Mouse (Mus musculus) thymus, postnatal 4 days (tissue): ENCODE measurements at regions not wholly inside any gene's neighbourhood (a gene's known extent, or its start where the extent isn't known, plus 50 kb on each side); places are given as distances from the start of the nearest gene placed in this dataset.

Source experiments
- DNase-seq: peaks from one replicate; pipeline ENCODE4 v3.0.0; 2021

GRCm38 (mm10) chr9:61187713-61188399 lies 184.3 kb upstream of the Tle3 start:
- no peak for DNase-seq

GRCm38 (mm10) chr9:61189295-61189694 lies 182.9 kb upstream of the Tle3 start:
- DNase-seq, result no peak

- no peak for DNase-seq
Observed at GRCm38 (mm10) chr9:61199077-61199753, 173.0 kb upstream of the Tle3 start.

- no peak for DNase-seq
Observed at GRCm38 (mm10) chr9:61199891-61200290, 172.3 kb upstream of the Tle3 start.

GRCm38 (mm10) chr9:61200295-61200955 lies 171.7 kb upstream of the Tle3 start:
- DNase-seq, result no peak

GRCm38 (mm10) chr9:61205049-61205448 lies 167.1 kb upstream of the Tle3 start:
- no peak for DNase-seq

GRCm38 (mm10) chr9:61206725-61207365 lies 165.3 kb upstream of the Tle3 start:
- no peak for DNase-seq

- DNase-seq, result no peak
Observed at GRCm38 (mm10) chr9:61207423-61208150, 164.6 kb upstream of the Tle3 start.

GRCm38 (mm10) chr9:61211627-61212026 lies 160.5 kb upstream of the Tle3 start:
- no peak for DNase-seq

GRCm38 (mm10) chr9:61214943-61215342 lies 157.2 kb upstream of the Tle3 start:
- peak; percentile 44 for DNase-seq

GRCm38 (mm10) chr9:61216012-61216770 lies 156.0 kb upstream of the Tle3 start:
- no peak for DNase-seq

- no peak for DNase-seq
Observed at GRCm38 (mm10) chr9:61220017-61220416, 152.1 kb upstream of the Tle3 start.

- peak; percentile 52 for DNase-seq
Observed at GRCm38 (mm10) chr9:61222212-61223003, 149.8 kb upstream of the Tle3 start.

- DNase-seq, result no peak
Observed at GRCm38 (mm10) chr9:61225020-61225652, 147.0 kb upstream of the Tle3 start.

GRCm38 (mm10) chr9:61225882-61226281 lies 146.3 kb upstream of the Tle3 start:
- no peak for DNase-seq

- DNase-seq, result peak; percentile 60
Observed at GRCm38 (mm10) chr9:61226596-61227384, 145.4 kb upstream of the Tle3 start.

GRCm38 (mm10) chr9:61227492-61228229 lies 144.5 kb upstream of the Tle3 start:
- DNase-seq, result no peak

GRCm38 (mm10) chr9:61228230-61228631 lies 143.9 kb upstream of the Tle3 start:
- no peak for DNase-seq

- DNase-seq, result no peak
Observed at GRCm38 (mm10) chr9:61230306-61230705, 141.9 kb upstream of the Tle3 start.
